Mouse (Mus musculus) midbrain, embryonic 12.5 days (tissue): ENCODE results near the gene Calhm4. TPM values are rescaled to one million over a fixed set of nuclear protein-coding genes. Genes with fewer than 3 reads are reported as not detected.
"Not testable (repeated sequence)": the region's sequence is repeated elsewhere in the genome, so short reads cannot be mapped to it uniquely, and the experiment has no call there.

ENCODE experiments used
- ATAC-seq: fragments of 200-750 bp; cut with Nextera tagmentation; 2 replicates; pipeline ENCODE4 v1.8.0; 2017; ENCODE audit warnings: low read depth, moderate TSS enrichment, moderate library complexity; ENCODE audit not compliant: low FRiP score
- H3K27ac ChIP-seq: fragments of 300-500 bp; sonication (generic); replicated peaks from 2 replicates; pipeline ENCODE4 v1.5.1; 2016; ENCODE audit warnings: mild to moderate bottlenecking
- H3K27me3 ChIP-seq: fragments of 300-500 bp; sonication (generic); 2 replicates; pipeline ENCODE4 v1.6.1; 2016; ENCODE audit warnings: mild to moderate bottlenecking
- H3K36me3 ChIP-seq: fragments of 300-500 bp; sonication (generic); 2 replicates; pipeline ENCODE4 v1.6.1; 2016
- H3K4me1 ChIP-seq: fragments of 300-500 bp; sonication (generic); 2 replicates; pipeline ENCODE4 v1.6.1; 2016
- H3K4me2 ChIP-seq: fragments of 300-500 bp; sonication (generic); replicated peaks from 2 replicates; pipeline ENCODE4 v1.6.1; 2016; ENCODE audit warnings: mild to moderate bottlenecking, moderate library complexity
- H3K4me3 ChIP-seq: fragments of 300-500 bp; sonication (generic); 2 replicates; pipeline ENCODE4 v1.5.1; 2016; ENCODE audit warnings: mild to moderate bottlenecking
- H3K9ac ChIP-seq: fragments of 300-500 bp; sonication (generic); replicated peaks from 2 replicates; pipeline ENCODE4 v1.6.1; 2016; ENCODE audit warnings: mild to moderate bottlenecking, moderate library complexity
- H3K9me3 ChIP-seq: fragments of 300-500 bp; sonication (generic); 2 replicates; pipeline ENCODE4 v1.6.1; 2016; ENCODE audit warnings: mild to moderate bottlenecking
- WGBS: fragments of 180-500 bp; shearing (Covaris S2); methylation state at CpG from one replicate; pipeline ENCODE4 v1.1.7; 2016; 5-methylcytosine and 5-hydroxymethylcytosine counted together
- polyA plus RNA-seq: library from polyadenylated mRNA; unstranded; fragments of >200 nt; fragmentation: Nextera tagmentation; extraction: Ambion mirVana; gene quantifications from 2 replicates; pipeline ENCODE4 v1.2.1, GENCODE M21; 2016

The Calhm4 gene
- polyA plus RNA-seq, 1 experiment from 2014 or later = not detected

DNA sequence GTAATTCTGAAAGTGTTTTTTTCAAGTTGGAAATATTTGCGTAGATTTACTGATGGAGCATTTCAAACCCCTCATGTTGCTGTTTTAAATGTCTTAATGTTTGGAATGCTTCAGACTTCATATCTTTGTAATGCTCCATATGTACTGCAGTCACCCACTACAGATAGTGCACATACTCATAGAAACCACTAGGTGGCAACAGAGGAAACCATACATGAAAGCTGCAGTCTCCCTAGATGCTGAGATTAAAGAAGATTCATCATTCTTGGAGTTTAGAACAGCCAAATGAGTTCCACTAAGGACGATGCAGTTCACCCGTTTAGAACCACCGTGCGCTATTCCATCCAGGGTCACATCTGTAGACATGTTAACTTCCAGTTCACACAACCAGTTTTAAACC is 7.5 kb downstream of the Calhm4 start:
- peak; percentile 70 for ATAC-seq
- H3K27me3 ChIP-seq = no peaks in the 10 kb centered on the region
- no peak overlapping the region for H3K4me2 ChIP-seq
- H3K4me3 ChIP-seq = no peak overlapping the region
- no peak overlapping the region for H3K27ac ChIP-seq
- 14% methylated on average over 5 of the region's 5 CpGs for WGBS
- no peak overlapping the region for H3K9ac ChIP-seq
- H3K4me1 ChIP-seq = 0 out of 2 replicates have a peak, but pooled peaks cover 4% of the 10 kb centered on the region
- H3K36me3 ChIP-seq = no peaks in the 10 kb centered on the region
- no peaks in the 10 kb centered on the region for H3K9me3 ChIP-seq

DNA sequence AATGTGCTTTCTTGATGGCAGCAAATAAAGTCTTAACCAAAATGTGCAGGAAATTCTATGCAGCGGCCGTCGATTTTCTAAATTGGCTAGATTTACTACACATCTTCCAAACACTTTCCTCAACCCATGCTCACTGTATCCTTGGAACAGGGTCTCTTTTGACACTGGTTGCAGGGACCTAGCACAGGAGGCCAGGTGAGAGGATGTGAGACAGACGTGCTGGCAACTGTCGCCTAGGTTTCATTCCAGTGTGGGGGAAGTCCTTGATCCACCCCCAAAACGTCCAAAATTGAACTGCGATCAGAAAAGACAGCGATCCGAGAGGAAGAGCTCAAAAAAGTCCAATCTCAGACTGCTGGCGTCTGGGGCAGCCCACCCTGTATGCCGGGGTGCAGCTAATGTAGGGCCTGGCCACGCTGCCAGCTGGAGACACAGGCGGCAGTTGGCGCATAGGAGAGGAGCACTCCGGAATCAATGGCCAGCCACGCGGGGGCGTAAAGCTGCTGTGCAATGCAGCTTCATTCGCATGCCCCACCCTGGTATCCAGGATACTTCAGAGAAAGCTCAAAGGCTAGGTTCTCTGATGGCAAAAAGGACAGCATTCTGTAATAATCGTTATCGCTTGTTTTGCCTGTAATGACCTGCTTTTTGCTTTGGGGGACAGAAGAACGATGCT is 10.3 kb downstream of the Calhm4 start:
- no peak overlapping the region for H3K27ac ChIP-seq
- peak overlapping the region; percentile 24; the same call in 1 of the 2 replicates for H3K9ac ChIP-seq
- no peaks in the 10 kb centered on the region for H3K9me3 ChIP-seq
- H3K4me3 ChIP-seq = 0 out of 2 replicates have a peak overlapping the region, but pooled peaks have one; percentile 12
- peak; percentile 91 for ATAC-seq
- WGBS = 23% methylated on average over 22 of the region's 22 CpGs
- H3K27me3 ChIP-seq = no peaks in the 10 kb centered on the region
- no peaks in the 10 kb centered on the region for H3K36me3 ChIP-seq
- H3K4me1 ChIP-seq = 0 out of 2 replicates have a peak, but pooled peaks cover 4% of the 10 kb centered on the region
- H3K4me2 ChIP-seq = peak overlapping the region; percentile 38

DNA sequence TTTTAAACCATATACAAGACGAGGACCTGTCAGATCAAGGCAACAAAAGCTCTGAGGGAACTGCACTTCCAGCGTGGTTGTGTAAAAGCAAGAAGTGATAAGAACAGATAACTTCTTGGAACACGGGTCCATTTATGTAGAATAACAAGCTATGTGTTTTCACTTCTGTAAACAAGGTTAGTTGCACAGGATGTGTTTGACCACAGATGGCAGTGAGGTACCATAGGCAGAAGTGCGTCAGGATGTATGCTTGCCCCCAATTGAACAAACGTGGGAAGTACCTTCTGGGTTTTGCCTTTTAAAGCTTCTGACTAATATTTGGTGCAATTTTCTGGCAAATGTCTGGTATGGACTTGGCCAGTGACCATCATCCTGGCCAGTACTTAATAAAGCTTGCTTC is 13.8 kb downstream of the Calhm4 start:
- ATAC-seq = no peak
- Histone ChIP-seq H3K4me1 (0 out of 2 replicates have a peak, but pooled peaks cover 4% of the 10 kb centered on the region), H3K9me3 (no peaks in the 10 kb centered on the region), H3K27me3 (no peaks in the 10 kb centered on the region), H3K9ac (no peak overlapping the region), H3K4me2 (no peak overlapping the region), H3K4me3 (no peak overlapping the region), H3K27ac (no peak overlapping the region), H3K36me3 (no peaks in the 10 kb centered on the region)
- WGBS = 84% methylated on average over 5 of the region's 5 CpGs

DNA sequence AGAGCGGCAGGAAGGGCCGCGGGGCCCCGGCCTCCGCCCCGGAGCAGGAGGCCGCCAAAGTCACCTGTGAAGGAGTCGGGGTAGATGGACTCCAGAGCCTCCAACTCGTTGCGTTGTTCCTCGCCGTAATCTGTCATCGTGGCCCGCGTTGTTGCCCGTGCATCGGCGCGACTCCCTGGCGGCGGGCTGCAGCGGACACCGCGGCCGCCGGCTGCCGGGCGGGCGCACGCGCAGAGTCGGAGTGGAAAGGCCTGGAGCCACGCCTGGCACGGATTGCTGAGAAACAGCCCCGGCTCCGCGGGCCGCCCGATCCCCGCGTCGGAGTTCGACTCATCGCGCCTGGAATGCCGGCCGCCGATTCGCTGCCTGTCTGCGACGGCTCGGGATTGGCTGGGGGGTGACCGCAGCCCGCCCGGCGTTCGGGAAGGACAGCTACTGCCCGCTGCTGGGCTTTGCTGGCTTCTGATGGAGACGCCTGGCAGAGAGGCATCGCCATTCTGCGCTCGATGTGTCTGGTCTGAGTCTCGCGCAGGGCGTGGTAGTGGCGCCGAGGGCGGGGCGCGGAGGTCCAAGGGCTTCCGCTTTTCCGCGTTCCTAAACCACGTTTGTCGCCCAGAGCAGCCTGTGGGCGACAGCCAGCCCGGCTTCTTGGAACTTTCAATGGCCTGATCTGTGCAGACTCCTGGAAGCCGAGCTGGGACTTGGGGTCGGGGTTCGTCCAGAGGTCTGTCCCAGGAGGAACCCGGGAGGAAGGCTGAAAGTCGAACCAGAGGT is 24.6 kb downstream of the Calhm4 start, which contains the start of gene Rwdd1:
Gene Rwdd1 (minus strand): TSS at position 323 of the 774 bp plus-strand sequence.
- H3K4me1 ChIP-seq = peaks cover 13% of the 10 kb centered on the region
- H3K4me2 ChIP-seq = peak within 1 kb of the TSS; percentile 76
- no peaks in the 10 kb centered on the region; the same call in 1 of the 2 replicates for H3K36me3 ChIP-seq
- H3K9me3 ChIP-seq = no peaks in the 10 kb centered on the region
- H3K27me3 ChIP-seq = no peaks in the 10 kb centered on the region
- H3K27ac ChIP-seq = peak within 1 kb of the TSS; percentile 93
- peak within 1 kb of the TSS; percentile 71 for H3K4me3 ChIP-seq
- H3K9ac ChIP-seq = peak within 1 kb of the TSS; percentile 90
- peak; percentile 100 for ATAC-seq
- WGBS = 0% methylated on average over 72 of the region's 82 CpGs

DNA sequence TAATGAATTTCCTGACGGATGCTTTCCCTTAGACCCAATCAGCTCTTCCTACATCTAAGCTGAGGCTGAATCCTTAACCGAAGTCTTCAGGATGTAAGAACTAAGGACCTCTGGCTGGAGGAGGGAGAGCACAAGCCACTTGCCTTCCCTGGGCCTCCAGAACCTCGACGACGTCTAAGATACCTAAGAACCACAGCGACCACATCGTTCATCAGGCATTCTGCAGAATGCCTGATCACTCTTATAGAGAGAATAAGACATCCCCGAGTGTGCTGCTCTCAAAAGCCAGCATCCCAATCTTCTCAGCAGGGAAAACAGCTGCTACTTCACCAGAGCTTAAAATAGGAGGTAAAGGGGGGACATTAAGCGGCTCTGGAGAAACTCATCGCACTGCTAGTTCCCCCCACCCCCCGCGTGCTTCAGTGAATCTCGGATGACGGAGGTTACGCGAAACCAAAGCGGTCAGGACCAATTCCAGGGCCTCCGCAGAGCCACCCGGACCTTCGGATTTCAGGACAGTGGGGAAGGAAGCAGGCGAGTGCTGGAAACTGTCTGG is 25.3 kb downstream of the Calhm4 start:
- Histone ChIP-seq H3K4me3 (peak overlapping the region; percentile 71), H3K27ac (peak overlapping the region; percentile 93), H3K4me2 (peak overlapping the region; percentile 76), H3K36me3 (no peaks in the 10 kb centered on the region; the same call in 1 of the 2 replicates), H3K9ac (peak overlapping the region; percentile 90), H3K4me1 (peaks cover 13% of the 10 kb centered on the region), H3K27me3 (no peaks in the 10 kb centered on the region), H3K9me3 (no peaks in the 10 kb centered on the region)
- under 1% methylated on average over 21 of the region's 21 CpGs for WGBS
- no peak for ATAC-seq

DNA sequence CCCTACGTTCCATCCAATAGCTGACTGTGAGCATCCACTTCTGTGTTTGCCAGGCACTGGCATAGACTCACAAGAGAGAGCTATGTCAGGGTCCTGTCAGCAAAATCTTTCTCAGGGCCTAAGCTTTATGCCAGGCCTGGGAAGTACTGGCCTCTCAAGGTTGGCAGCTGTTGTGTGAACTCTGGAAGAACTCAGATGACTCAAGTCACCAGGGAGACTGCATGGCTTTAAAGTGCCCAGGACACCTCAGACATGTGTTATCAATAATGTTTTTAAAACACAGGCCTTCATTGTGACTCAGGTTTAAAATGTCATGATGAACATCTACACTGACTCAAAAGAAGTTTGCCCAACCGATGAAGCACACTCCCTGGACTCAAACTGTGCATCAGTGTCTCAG is 30.9 kb downstream of the Calhm4 start:
- H3K27me3 ChIP-seq = no peaks in the 10 kb centered on the region
- no peak overlapping the region for H3K4me3 ChIP-seq
- 77% methylated on average over 2 of the region's 2 CpGs for WGBS
- H3K9ac ChIP-seq = no peak overlapping the region
- no peaks in the 10 kb centered on the region for H3K9me3 ChIP-seq
- no peak overlapping the region for H3K4me2 ChIP-seq
- peaks cover 19% of the 10 kb centered on the region for H3K36me3 ChIP-seq
- no peak for ATAC-seq
- H3K27ac ChIP-seq = no peak overlapping the region
- peaks cover 6% of the 10 kb centered on the region for H3K4me1 ChIP-seq

DNA sequence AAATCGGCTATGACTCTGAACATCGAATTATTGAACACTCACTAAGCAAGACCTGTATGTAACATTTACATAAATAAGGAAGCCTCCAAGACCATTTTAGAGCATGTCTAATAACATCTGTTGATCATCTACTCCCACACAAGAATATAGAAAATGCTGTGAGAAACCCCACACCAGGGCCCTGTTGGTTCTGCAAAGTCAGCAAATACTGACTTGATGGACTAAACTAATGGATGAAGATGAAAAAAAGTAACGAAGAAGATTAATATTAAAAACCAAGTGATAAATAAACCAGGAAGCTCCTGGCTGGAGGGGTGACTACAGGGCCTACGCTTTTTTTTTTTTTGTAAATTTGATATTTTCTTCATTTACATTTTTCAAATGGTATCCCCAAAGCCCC is 31.5 kb downstream of the Calhm4 start:
- H3K27ac ChIP-seq = no peak overlapping the region
- ATAC-seq = no peak
- no peak overlapping the region for H3K9ac ChIP-seq
- no peak overlapping the region for H3K4me2 ChIP-seq
- H3K36me3 ChIP-seq = peaks cover 26% of the 10 kb centered on the region
- no peaks in the 10 kb centered on the region; the same call in 1 of the 2 replicates for H3K4me1 ChIP-seq
- no peak overlapping the region for H3K4me3 ChIP-seq
- no peaks in the 10 kb centered on the region for H3K27me3 ChIP-seq
- WGBS = 98% methylated on average over 4 of the region's 4 CpGs
- H3K9me3 ChIP-seq = no peaks in the 10 kb centered on the region

DNA sequence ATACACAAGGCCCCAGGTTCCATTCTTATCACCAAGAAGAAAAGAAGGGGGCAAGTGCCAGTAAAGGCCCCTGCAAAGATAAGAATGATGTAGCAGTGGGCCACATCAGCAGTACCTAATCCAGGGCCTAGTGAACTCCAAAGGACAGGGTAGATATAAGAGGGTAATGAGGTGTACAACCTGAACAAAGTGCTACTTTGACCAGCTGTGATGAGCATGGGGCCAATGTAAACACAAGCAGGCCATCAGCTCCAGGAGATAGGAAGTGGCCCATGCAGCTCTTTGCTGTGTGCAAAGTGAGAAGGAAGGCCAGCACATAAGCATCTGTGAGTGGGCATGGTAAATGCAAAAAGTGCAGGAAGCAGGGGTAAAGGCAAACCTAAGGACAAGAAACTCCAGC is 45.7 kb downstream of the Calhm4 start:
- H3K4me2 ChIP-seq = no peak overlapping the region
- no peaks in the 10 kb centered on the region for H3K4me1 ChIP-seq
- H3K36me3 ChIP-seq = peaks cover 80% of the 10 kb centered on the region
- ATAC-seq = no peak
- H3K9me3 ChIP-seq = no peaks in the 10 kb centered on the region
- no peaks in the 10 kb centered on the region for H3K27me3 ChIP-seq
- H3K9ac ChIP-seq = no peak overlapping the region
- H3K27ac ChIP-seq = no peak overlapping the region
- H3K4me3 ChIP-seq = no peak overlapping the region

DNA sequence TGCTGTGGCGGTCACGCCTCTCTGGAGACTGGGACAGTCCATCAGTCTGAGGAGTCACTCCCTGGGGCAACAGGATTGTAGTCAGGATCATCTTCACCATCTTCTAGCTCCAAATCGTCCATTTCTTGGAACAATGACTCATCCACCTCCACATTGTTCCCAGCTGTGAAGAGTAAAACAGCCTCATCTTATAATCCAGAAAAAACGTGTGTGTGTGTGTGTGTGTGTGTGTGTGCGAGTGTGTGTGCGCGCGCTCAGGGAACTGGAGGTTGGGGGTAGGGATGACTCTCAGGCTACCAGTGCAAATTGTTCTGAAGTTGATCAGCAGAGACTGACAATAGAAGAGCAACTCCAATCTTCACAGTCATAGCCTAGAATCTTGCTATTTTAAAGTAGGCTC is 47.4 kb downstream of the Calhm4 start:
- not testable (repeated sequence) for H3K4me1 ChIP-seq, H3K9ac ChIP-seq, H3K27ac ChIP-seq, H3K4me3 ChIP-seq, H3K4me2 ChIP-seq, H3K9me3 ChIP-seq, ATAC-seq, H3K27me3 ChIP-seq
- H3K36me3 ChIP-seq = peaks cover 80% of the 10 kb centered on the region
- 93% methylated on average over 6 of the region's 8 CpGs for WGBS

Other genes with a start within 250 kb of the Calhm4 start
- not detected in 2 replicates for gene Sult3a1, start 186.6 kb downstream of the Calhm4 start, polyA plus RNA-seq
- 0.06 and 0.24 TPM in 2 replicates for gene Rsph4a, start 139.2 kb downstream of the Calhm4 start, polyA plus RNA-seq
- 28.7 and 29.6 TPM in 2 replicates for gene Zup1, start 93.0 kb downstream of the Calhm4 start, polyA plus RNA-seq
- gene Rwdd1, start 24.7 kb downstream of the Calhm4 start, polyA plus RNA-seq = 128 and 135 TPM in 2 replicates
- gene Trappc3l, start 6.7 kb downstream of the Calhm4 start, polyA plus RNA-seq = not detected in 2 replicates
- 0.33 and 0.37 TPM in 2 replicates for gene Calhm5, start 52.2 kb upstream of the Calhm4 start, polyA plus RNA-seq
- gene Calhm6, start 83.7 kb upstream of the Calhm4 start, polyA plus RNA-seq = 0.35 and 0.60 TPM in 2 replicates
- 16.0 and 20.5 TPM in 2 replicates for gene Dse, start 163.4 kb upstream of the Calhm4 start, polyA plus RNA-seq
- gene Tspyl1, start 237.9 kb upstream of the Calhm4 start, polyA plus RNA-seq = 116 and 119 TPM in 2 replicates